Mouse (Mus musculus): ENCODE measurements around the gene Ndufa5. TPM values are rescaled to one million over a fixed set of nuclear protein-coding genes. Genes with fewer than 3 reads are reported as not detected.

The Ndufa5 gene
- total RNA-seq (2017): 205 and 225 TPM in 2 replicates

DNA sequence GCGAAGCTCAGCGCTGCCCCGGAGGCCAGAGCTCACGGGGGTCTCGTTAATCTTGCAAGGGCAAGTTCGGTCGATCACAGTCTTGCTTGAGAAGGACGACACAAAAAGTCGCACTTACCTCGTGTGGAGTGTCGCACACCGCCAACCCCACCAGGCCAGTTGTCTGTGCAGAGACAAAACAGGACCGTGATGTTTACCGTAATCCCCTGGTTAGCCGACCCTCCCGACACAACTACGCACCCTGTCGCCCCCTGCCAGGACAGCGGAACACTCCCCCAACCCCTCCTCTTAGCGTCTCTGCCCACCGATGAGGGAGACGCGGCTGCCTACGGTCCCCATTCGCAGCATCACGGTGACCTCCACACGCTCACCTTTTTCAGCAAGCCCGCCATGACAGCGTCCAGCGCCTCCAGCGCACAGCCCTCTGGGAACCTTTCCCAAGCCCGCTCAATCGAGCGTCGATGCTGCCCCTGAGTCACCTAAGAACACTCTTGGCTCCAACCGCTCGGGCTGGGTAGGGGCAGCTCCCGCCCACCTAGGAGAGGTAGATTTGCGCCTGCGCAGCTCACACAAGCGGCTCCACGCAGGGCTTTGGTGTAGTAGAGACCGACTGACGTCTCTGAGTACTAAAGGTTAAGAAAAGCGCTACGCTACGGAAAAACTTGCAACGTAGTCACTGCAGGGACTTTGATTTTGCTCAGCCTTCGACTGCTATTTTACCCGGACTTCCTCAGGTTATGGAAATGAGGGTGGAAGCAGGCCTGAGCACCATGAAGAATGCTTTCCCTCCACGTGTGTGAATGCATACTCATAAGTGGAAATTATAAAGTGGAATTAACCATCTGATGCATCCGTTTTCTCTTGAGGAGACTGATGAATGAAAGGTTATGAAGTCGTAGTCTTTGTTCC is at the start of gene Ndufa5:
Gene Ndufa5 (minus strand): TSS at position 859 of the 909 bp plus-strand sequence.
- ATAC-seq (replicated peaks in 1 of 2; ENCODE audit: insufficient read depth in 1 of 2, low FRiP score in 2 of 2, low TSS enrichment in 1 of 2, low read depth in 1 of 2, poor library complexity in 2 of 2, severe bottlenecking in 2 of 2): peak; percentile 92 to 97

- ATAC-seq (replicated peaks in 1 of 2; ENCODE audit: insufficient read depth in 1 of 2, low FRiP score in 2 of 2, low TSS enrichment in 1 of 2, low read depth in 1 of 2, poor library complexity in 2 of 2, severe bottlenecking in 2 of 2): no peak
These were observed 45.5 kb upstream of the Ndufa5 start for GRCm38 (mm10) chr6:24573319-24573718.

DNA sequence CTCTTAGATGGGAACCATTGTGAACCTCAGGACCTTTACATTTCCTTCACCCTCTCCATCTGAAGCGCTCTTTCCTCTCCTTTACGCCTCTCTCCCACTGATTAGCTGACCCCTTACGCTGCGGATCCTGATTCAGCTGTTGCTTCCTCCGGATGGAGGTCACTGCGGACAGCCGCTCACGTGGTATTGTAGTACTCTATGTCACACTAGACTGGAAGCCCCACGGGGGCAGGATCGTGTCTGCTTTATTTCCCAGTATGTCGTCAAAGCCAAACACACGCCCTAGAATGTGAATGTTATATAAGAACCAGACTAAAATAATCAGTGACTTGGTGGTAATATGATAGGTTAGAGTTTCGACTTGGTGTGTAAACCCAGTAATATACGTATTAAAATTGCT is 44.6 kb upstream of the Ndufa5 start:
- no peak for ATAC-seq (replicated peaks in 1 of 2; ENCODE audit: insufficient read depth in 1 of 2, low FRiP score in 2 of 2, low TSS enrichment in 1 of 2, low read depth in 1 of 2, poor library complexity in 2 of 2, severe bottlenecking in 2 of 2)

DNA sequence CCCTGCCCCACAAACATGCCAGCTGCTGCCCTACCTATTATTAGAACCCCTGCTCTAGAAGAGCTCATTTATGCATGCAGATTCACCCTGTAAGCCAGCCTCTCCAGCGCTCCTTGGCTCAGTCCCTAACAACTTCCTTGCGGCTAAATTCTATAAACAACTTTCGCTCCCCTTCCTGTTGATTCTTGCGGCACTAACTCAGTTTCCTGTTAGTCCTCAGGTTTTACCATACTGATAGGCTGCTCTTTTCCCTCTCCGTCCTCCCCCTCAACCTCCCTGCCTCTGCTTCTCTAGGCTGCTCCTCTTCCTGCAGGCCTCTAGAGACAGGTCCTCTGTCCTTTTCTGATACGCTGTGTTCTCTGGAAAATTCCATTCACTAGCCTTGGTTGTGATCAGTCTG is 43.3 kb upstream of the Ndufa5 start:
- ATAC-seq (replicated peaks in 1 of 2; ENCODE audit: insufficient read depth in 1 of 2, low FRiP score in 2 of 2, low TSS enrichment in 1 of 2, low read depth in 1 of 2, poor library complexity in 2 of 2, severe bottlenecking in 2 of 2): no peak

DNA sequence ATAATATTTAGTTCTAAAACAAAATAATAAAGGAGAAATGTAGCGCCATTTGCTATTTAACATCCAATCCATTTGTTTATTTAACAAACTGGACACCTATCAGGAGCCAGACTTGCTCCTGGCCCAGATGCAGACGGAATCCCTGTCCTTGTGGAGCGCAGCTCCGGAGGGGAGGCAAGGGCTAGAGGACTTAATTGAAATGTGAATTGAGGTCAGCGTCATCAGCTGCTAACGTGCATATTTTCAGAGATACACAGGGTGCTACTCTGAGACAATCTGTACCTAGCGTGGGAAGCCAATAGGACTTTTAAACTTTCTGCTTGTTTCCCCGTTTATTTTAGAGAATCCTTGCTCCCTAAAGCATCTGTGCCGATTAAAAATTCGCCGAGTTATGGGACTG is 42.5 kb upstream of the Ndufa5 start:
- ATAC-seq (replicated peaks in 1 of 2; ENCODE audit: insufficient read depth in 1 of 2, low FRiP score in 2 of 2, low TSS enrichment in 1 of 2, low read depth in 1 of 2, poor library complexity in 2 of 2, severe bottlenecking in 2 of 2): no peak

GRCm38 (mm10) chr6:24569711-24570110 is 41.9 kb upstream of the Ndufa5 start:
- ATAC-seq (replicated peaks in 1 of 2; ENCODE audit: insufficient read depth in 1 of 2, low FRiP score in 2 of 2, low TSS enrichment in 1 of 2, low read depth in 1 of 2, poor library complexity in 2 of 2, severe bottlenecking in 2 of 2): no peak

GRCm38 (mm10) chr6:24568963-24569362 is 41.1 kb upstream of the Ndufa5 start:
- ATAC-seq (replicated peaks in 1 of 2; ENCODE audit: insufficient read depth in 1 of 2, low FRiP score in 2 of 2, low TSS enrichment in 1 of 2, low read depth in 1 of 2, poor library complexity in 2 of 2, severe bottlenecking in 2 of 2): no peak

- no peak for ATAC-seq (replicated peaks in 1 of 2; ENCODE audit: insufficient read depth in 1 of 2, low FRiP score in 2 of 2, low TSS enrichment in 1 of 2, low read depth in 1 of 2, poor library complexity in 2 of 2, severe bottlenecking in 2 of 2)
These were observed 37.1 kb upstream of the Ndufa5 start for GRCm38 (mm10) chr6:24564886-24565285.

- ATAC-seq (replicated peaks in 1 of 2; ENCODE audit: insufficient read depth in 1 of 2, low FRiP score in 2 of 2, low TSS enrichment in 1 of 2, low read depth in 1 of 2, poor library complexity in 2 of 2, severe bottlenecking in 2 of 2): no peak
These were observed 36.3 kb upstream of the Ndufa5 start for GRCm38 (mm10) chr6:24564081-24564480.

GRCm38 (mm10) chr6:24555488-24555887 is 27.7 kb upstream of the Ndufa5 start:
- ATAC-seq (replicated peaks in 1 of 2; ENCODE audit: insufficient read depth in 1 of 2, low FRiP score in 2 of 2, low TSS enrichment in 1 of 2, low read depth in 1 of 2, poor library complexity in 2 of 2, severe bottlenecking in 2 of 2): no peak

DNA sequence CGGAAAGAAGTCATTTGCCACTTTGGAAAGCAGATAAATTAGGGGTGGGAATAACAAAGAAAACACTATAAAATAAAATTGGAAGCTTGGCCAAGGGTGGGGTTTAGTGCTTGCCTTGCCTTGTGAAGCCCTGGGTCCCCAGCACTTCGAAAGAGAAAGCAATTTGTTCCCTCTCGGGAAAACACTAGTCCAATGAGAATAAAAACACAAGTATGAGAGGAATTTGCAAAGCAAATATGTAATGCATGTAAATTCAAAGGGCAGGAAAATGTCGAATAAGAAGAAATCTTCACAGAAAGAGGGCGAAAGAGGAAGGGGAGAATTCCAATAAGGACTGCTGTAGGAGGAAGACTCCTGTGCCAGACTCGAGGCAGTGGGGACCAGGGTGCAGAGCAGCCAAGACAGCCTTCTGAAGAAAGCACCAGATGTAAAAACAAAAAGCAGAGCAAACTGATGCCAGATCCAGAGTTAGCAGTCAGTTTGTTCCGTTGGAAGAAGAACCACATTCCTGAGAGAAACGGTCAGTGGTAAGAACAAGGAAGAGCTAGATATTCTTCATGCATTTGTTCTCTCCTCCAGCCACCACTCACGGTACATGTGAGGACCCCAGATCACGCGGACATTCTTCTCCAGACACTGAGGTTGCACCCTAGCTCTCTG is 26.7 kb upstream of the Ndufa5 start:
- no peak for ATAC-seq (replicated peaks in 1 of 2; ENCODE audit: insufficient read depth in 1 of 2, low FRiP score in 2 of 2, low TSS enrichment in 1 of 2, low read depth in 1 of 2, poor library complexity in 2 of 2, severe bottlenecking in 2 of 2)

GRCm38 (mm10) chr6:24552046-24552445 is 24.2 kb upstream of the Ndufa5 start:
- no peak for ATAC-seq (replicated peaks in 1 of 2; ENCODE audit: insufficient read depth in 1 of 2, low FRiP score in 2 of 2, low TSS enrichment in 1 of 2, low read depth in 1 of 2, poor library complexity in 2 of 2, severe bottlenecking in 2 of 2)

GRCm38 (mm10) chr6:24549801-24550200 is 22.0 kb upstream of the Ndufa5 start:
- no peak for ATAC-seq (replicated peaks in 1 of 2; ENCODE audit: insufficient read depth in 1 of 2, low FRiP score in 2 of 2, low TSS enrichment in 1 of 2, low read depth in 1 of 2, poor library complexity in 2 of 2, severe bottlenecking in 2 of 2)

DNA sequence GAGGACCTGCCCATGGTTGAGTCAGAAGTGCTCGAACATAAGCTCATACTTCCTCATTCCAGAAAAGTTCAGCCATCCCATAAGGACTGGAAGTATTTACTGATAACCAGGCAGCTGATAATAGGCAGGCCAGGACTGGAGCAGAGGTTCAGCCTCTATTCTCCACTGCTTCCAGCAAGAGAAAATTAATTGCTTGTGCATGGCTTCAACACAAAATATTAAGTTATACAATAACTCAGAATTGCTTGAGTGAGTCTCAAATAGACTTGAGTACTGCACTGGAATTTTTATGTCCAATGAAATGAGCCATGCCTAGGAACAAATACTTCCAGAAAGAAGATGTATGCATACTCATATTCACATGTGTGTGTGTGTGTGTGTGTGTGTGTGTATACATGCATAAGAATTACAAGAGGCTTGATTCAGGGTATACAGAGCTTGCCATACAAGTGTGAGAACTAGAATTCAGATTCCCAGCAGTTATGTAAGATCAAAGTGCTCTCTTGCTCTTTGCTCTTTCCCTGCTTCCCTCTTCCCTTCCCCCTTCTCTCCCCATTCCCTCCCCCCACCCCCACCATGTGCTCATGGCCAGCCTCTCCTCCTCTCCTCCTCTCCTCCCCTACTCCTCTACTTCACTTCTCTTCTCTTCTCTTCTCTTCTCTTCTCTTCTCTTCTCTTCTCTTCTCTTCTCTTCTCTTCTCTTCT is 19.1 kb upstream of the Ndufa5 start:
- no peak for ATAC-seq (replicated peaks in 1 of 2; ENCODE audit: insufficient read depth in 1 of 2, low FRiP score in 2 of 2, low TSS enrichment in 1 of 2, low read depth in 1 of 2, poor library complexity in 2 of 2, severe bottlenecking in 2 of 2)

DNA sequence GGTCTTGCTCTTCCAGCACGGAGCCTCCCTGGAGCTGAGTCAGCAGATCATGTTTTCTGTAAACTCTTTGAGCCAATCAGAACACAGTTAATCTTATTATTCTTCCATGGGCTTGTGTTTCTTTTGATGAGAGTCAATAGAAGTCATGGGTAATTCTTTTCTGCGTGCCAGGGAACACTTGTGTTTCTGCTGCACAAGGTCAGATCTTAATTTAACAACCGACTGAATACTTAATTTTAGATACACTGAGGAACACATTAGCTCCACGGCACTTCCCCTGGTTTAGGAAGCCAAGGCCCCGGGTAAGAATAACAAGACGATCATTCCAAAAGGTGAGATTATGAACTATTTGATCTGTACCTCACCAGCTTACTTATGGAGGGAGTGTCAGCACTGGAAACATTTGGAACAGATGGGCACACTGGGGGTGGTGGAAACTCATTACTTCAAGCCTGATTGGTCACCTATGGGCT is 15.3 kb upstream of the Ndufa5 start:
- ATAC-seq (replicated peaks in 1 of 2; ENCODE audit: insufficient read depth in 1 of 2, low FRiP score in 2 of 2, low TSS enrichment in 1 of 2, low read depth in 1 of 2, poor library complexity in 2 of 2, severe bottlenecking in 2 of 2): no peak

DNA sequence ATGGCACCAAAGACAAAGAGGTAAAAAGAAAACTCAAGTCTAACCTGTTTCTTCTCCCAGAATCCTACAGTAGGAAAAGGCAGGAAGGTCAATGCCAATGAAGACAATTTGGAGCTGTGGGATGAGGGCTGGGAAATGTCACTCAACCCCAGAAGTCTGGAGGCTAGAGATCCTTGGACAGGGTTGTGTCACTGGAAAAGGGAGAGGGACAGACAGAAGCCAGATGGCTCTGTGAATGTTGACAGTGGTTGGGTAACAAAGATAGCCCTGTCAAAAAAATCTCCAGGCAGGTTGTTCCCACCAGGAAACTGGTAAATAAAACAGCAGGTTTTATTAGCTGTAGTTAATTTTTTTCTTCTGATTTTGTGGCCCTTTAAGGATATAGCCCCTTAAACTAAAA is 14.6 kb upstream of the Ndufa5 start:
- no peak for ATAC-seq (replicated peaks in 1 of 2; ENCODE audit: insufficient read depth in 1 of 2, low FRiP score in 2 of 2, low TSS enrichment in 1 of 2, low read depth in 1 of 2, poor library complexity in 2 of 2, severe bottlenecking in 2 of 2)

DNA sequence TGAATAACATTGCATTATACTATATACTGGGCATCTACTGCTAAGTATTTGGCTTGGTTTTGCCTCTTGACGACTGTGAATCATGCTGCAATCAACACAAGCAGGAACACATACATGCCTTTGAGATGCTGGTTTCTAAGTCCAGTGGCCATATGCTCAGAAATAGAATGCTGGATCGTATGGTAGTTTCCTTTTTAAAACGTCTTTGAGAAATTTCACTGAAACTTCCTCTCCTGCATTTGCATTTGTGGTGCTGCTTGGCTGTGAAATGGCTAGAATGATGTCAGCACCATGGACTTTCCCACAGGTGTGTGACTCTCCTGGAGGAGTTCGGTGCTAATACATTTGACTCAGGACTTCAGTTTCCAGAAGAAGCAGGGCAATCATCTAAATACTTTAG is 12.3 kb upstream of the Ndufa5 start:
- no peak for ATAC-seq (replicated peaks in 1 of 2; ENCODE audit: insufficient read depth in 1 of 2, low FRiP score in 2 of 2, low TSS enrichment in 1 of 2, low read depth in 1 of 2, poor library complexity in 2 of 2, severe bottlenecking in 2 of 2)

DNA sequence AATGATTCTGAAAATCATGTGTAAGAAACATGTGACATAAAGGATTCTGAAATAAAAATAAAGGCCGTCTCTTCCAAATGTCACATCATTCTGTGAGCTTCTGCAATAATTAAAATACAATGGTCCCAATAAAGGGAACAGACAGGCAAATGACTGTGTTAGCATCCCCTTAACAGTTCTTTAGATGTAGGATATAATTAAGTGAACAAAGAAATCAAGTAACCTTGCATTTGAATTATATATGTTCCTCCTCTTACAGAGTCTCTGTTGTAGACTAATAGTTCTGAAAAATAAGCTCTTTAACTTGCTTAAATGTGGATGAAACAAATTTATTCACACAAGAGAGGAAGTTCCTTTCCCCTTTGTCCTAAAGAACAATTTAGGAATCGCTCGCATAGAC is 10.6 kb upstream of the Ndufa5 start:
- no peak for ATAC-seq (replicated peaks in 1 of 2; ENCODE audit: insufficient read depth in 1 of 2, low FRiP score in 2 of 2, low TSS enrichment in 1 of 2, low read depth in 1 of 2, poor library complexity in 2 of 2, severe bottlenecking in 2 of 2)

Data from hematopoietic stem cell, adult 5-6 weeks (primary cell).